ENCODE assay signal across 23 mouse cellular contexts in genomic region chr5:74769023-74769422, GRCm38 (mm10).
DNase-seq lines count a peak whose midpoint lies in the region; ATAC-seq and TF ChIP-seq lines count a peak whose summit lies in the region.
"Had no signal": no experiment of that assay in that cellular context is flagged by ENCODE, and none has a peak within 500 bp of the region (broad histone marks: within the 10 kb centered on the region; RNA-seq: fewer than 3 reads in every experiment).

No protein-coding gene starts in this region.

- DNase-seq in lung, embryonic 14.5 days = peak; percentile 37
- DNase-seq in lung, adult 18-20 months = no peak
- no peak for DNase-seq in embryo, embryonic 9.5 days (ENCODE audit: extremely low spot score)
- no peak for DNase-seq in cerebellum, adult 9-11 months
- no peak for DNase-seq in right cerebral cortex, postnatal 25 days
- DNase-seq: adrenal gland, adult 2 months; adrenal gland, postnatal 10 days; adrenal gland, postnatal 25 days; cerebellum, adult 11 months; cerebellum, adult 18-20 months; cerebellum, adult 8-10 months; cerebellum, postnatal 10 days; cerebellum, postnatal 25 days had no signal

- no peaks in the 10 kb centered on the region for H3K27me3 ChIP-seq in lung, embryonic 14.5 days (ENCODE audit: insufficient read depth, low read length)
- no peaks in the 10 kb centered on the region for H3K27me3 ChIP-seq in intestine, embryonic 15.5 days (replicated peaks)
- no peaks in the 10 kb centered on the region for H3K27me3 ChIP-seq in intestine, embryonic 16.5 days (replicated peaks; ENCODE audit: control insufficient read depth, insufficient read depth, low read length)
- H3K27me3 ChIP-seq in stomach, embryonic 16.5 days (ENCODE audit: control insufficient read depth, insufficient read depth, low read length) = no peaks in the 10 kb centered on the region
- H3K27me3 ChIP-seq: embryonic facial prominence, embryonic 13.5 days; embryonic facial prominence, embryonic 15.5 days; forebrain, embryonic 12.5 days had no signal

- no peak for TF ChIP-seq CTCF in lung, embryonic 14.5 days (IDR thresholded peaks at IDR 0.05; ENCODE audit: low read depth)

- no peak overlapping the region for H3K9ac ChIP-seq in lung, embryonic 14.5 days
- H3K9ac ChIP-seq in intestine, embryonic 15.5 days = no peak overlapping the region
- no peak overlapping the region for H3K9ac ChIP-seq in intestine, embryonic 16.5 days (ENCODE audit: low read depth, low read length)
- H3K9ac ChIP-seq in stomach, embryonic 16.5 days (ENCODE audit: low read length) = no peak overlapping the region
- H3K9ac ChIP-seq: embryonic facial prominence, embryonic 13.5 days; embryonic facial prominence, embryonic 15.5 days; forebrain, embryonic 12.5 days had no signal

- 10% methylated on average over 5 of the region's 5 CpGs for WGBS in lung, embryonic 14.5 days
- 26% methylated on average over 5 of the region's 5 CpGs for WGBS in intestine, embryonic 15.5 days
- WGBS in intestine, embryonic 16.5 days = 23% methylated on average over 5 of the region's 5 CpGs
- WGBS in stomach, embryonic 16.5 days = 16% methylated on average over 5 of the region's 5 CpGs

- no peaks in the 10 kb centered on the region for H3K9me3 ChIP-seq in lung, embryonic 14.5 days (ENCODE audit: low read depth, low read length)
- H3K9me3 ChIP-seq in intestine, embryonic 15.5 days = no peaks in the 10 kb centered on the region
- H3K9me3 ChIP-seq in intestine, embryonic 16.5 days (ENCODE audit: control insufficient read depth, low read length) = no peaks in the 10 kb centered on the region
- no peaks in the 10 kb centered on the region for H3K9me3 ChIP-seq in stomach, embryonic 16.5 days (replicated peaks; ENCODE audit: control insufficient read depth, low read length)
- H3K9me3 ChIP-seq: embryonic facial prominence, embryonic 13.5 days; embryonic facial prominence, embryonic 15.5 days; forebrain, embryonic 10.5 days; forebrain, embryonic 12.5 days had no signal

- ATAC-seq in lung, embryonic 14.5 days (ENCODE audit: insufficient read depth) = no peak
- peak; percentile 75 for ATAC-seq in intestine, embryonic 15.5 days
- peak; percentile 84 for ATAC-seq in intestine, embryonic 16.5 days
- ATAC-seq in stomach, embryonic 16.5 days (ENCODE audit: insufficient read depth, low FRiP score) = peak; percentile 65
- ATAC-seq: forebrain, embryonic 14.5 days; forebrain, embryonic 16.5 days had no signal

- no peak overlapping the region for H3K4me3 ChIP-seq in lung, embryonic 14.5 days (ENCODE audit: low read depth, low read length)
- no peak overlapping the region for H3K4me3 ChIP-seq in intestine, embryonic 15.5 days (replicated peaks)
- H3K4me3 ChIP-seq in intestine, embryonic 16.5 days (ENCODE audit: low read length) = no peak overlapping the region
- H3K4me3 ChIP-seq in stomach, embryonic 16.5 days (replicated peaks; ENCODE audit: low read length) = no peak overlapping the region
- H3K4me3 ChIP-seq: embryonic facial prominence, embryonic 13.5 days; embryonic facial prominence, embryonic 15.5 days; erythroblast, embryonic 14.5 days; forebrain, embryonic 10.5 days; forebrain, embryonic 12.5 days had no signal

- no peak overlapping the region for H3K27ac ChIP-seq in lung, embryonic 14.5 days (ENCODE audit: low read depth)
- H3K27ac ChIP-seq in intestine, embryonic 15.5 days = no peak overlapping the region
- no peak overlapping the region for H3K27ac ChIP-seq in intestine, embryonic 16.5 days (ENCODE audit: low read length)
- H3K27ac ChIP-seq in stomach, embryonic 16.5 days (ENCODE audit: low read length) = no peak overlapping the region
- H3K27ac ChIP-seq: embryonic facial prominence, embryonic 13.5 days; embryonic facial prominence, embryonic 15.5 days; forebrain, embryonic 10.5 days; forebrain, embryonic 12.5 days had no signal

- H3K36me3 ChIP-seq in lung, embryonic 14.5 days (ENCODE audit: insufficient read depth) = no peaks in the 10 kb centered on the region
- H3K36me3 ChIP-seq in intestine, embryonic 15.5 days = no peaks in the 10 kb centered on the region
- H3K36me3 ChIP-seq in intestine, embryonic 16.5 days (ENCODE audit: control insufficient read depth, insufficient read depth, low read length) = no peaks in the 10 kb centered on the region
- no peaks in the 10 kb centered on the region for H3K36me3 ChIP-seq in stomach, embryonic 16.5 days (ENCODE audit: control insufficient read depth, insufficient read depth, low read length)
- H3K36me3 ChIP-seq: embryonic facial prominence, embryonic 13.5 days; embryonic facial prominence, embryonic 15.5 days; forebrain, embryonic 10.5 days; forebrain, embryonic 12.5 days had no signal

- peaks cover 18% of the 10 kb centered on the region; the same call in 1 of the 2 replicates for H3K4me1 ChIP-seq in lung, embryonic 14.5 days (ENCODE audit: insufficient read depth)
- 0 out of 2 replicates have a peak, but pooled peaks cover 5% of the 10 kb centered on the region for H3K4me1 ChIP-seq in intestine, embryonic 15.5 days (replicated peaks)
- no peaks in the 10 kb centered on the region for H3K4me1 ChIP-seq in intestine, embryonic 16.5 days (ENCODE audit: control insufficient read depth, insufficient read depth, low read length)
- no peaks in the 10 kb centered on the region; the same call in 1 of the 2 replicates for H3K4me1 ChIP-seq in stomach, embryonic 16.5 days (ENCODE audit: control insufficient read depth, insufficient read depth, low read length)
- H3K4me1 ChIP-seq: forebrain, embryonic 12.5 days had no signal

- H3K4me2 ChIP-seq in lung, embryonic 14.5 days = no peak overlapping the region
- H3K4me2 ChIP-seq in intestine, embryonic 15.5 days (replicated peaks) = no peak overlapping the region
- H3K4me2 ChIP-seq in intestine, embryonic 16.5 days (ENCODE audit: low read depth, low read length) = no peak overlapping the region
- H3K4me2 ChIP-seq in stomach, embryonic 16.5 days (ENCODE audit: low read depth, low read length) = no peak overlapping the region
- H3K4me2 ChIP-seq: embryonic facial prominence, embryonic 13.5 days; embryonic facial prominence, embryonic 15.5 days; forebrain, embryonic 12.5 days had no signal
